Mouse (Mus musculus): ENCODE results near the gene Prss46.

DNA sequence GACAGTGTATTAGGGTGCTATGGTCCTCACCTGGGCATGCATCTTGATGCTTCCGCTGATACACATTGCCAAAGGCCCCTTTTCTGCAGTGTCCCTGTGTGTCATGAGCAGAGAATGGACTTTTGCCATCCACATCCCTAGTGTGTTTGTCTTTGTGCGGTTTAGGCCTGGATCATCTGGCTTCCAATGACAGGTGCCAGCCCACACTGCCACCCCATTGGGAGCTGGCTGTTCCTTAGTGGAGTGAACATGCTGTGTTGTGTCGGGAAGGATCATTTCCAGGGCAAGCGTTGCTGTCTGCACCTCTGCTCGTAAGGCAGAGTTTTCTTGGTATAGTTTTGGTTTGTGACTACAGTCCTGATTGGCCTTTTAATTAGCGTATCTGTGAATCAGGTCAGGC, 56.9 kb downstream of the Prss46 start:
- TF ChIP-seq ZNF384 (IDR thresholded peaks at IDR 0.05; ENCODE audit: low read depth, low read length) (no peak), ZC3H11A (IDR thresholded peaks at IDR 0.05; ENCODE audit: borderline replicate concordance, low read depth, low read length) (no peak), CHD2 (IDR thresholded peaks at IDR 0.05; ENCODE audit: low read depth, low read length) (no peak), HCFC1 (IDR thresholded peaks at IDR 0.05; ENCODE audit: borderline replicate concordance, insufficient read depth, low read length) (no peak)
